Mouse (Mus musculus) G1E (cell line): ENCODE results near the gene Pld3.

Source experiments
- CTCF ChIP-seq: IDR thresholded peaks from 2 replicates; pipeline ENCODE4 v1.5.1; 2012; ENCODE audit warnings: low read depth, low read length, inconsistent platforms, mixed read lengths
- GATA1 ChIP-seq: IDR thresholded peaks from 2 replicates; pipeline ENCODE4 v1.6.1; 2012; ENCODE audit warnings: borderline replicate concordance, low read length, inconsistent platforms, mixed read lengths
- POLR2AphosphoS5 ChIP-seq: IDR thresholded peaks from 2 replicates; pipeline ENCODE4 v1.6.1; 2012; ENCODE audit warnings: low read depth, low read length, inconsistent platforms; ENCODE audit not compliant: insufficient replicate concordance
- TAL1 ChIP-seq: conservative IDR thresholded peaks from 2 replicates; pipeline ENCODE4 v1.6.1; 2012; ENCODE audit warnings: low read depth, low read length, inconsistent platforms, mixed read lengths

GRCm38 (mm10) chr7:27490543-27491329 is 62.3 kb downstream of the Pld3 start:
- TF ChIP-seq POLR2AphosphoS5 (no peak), CTCF (peak; percentile 63; the same call in 1 of the 2 replicates), TAL1 (no peak), GATA1 (no peak)
